Mouse (Mus musculus): Measurements from ENCODE around the gene Fzd7.
"Not testable (repeated sequence)": the region's sequence is repeated elsewhere in the genome, so short reads cannot be mapped to it uniquely, and the experiment has no call there.

Fzd7 gene

DNA sequence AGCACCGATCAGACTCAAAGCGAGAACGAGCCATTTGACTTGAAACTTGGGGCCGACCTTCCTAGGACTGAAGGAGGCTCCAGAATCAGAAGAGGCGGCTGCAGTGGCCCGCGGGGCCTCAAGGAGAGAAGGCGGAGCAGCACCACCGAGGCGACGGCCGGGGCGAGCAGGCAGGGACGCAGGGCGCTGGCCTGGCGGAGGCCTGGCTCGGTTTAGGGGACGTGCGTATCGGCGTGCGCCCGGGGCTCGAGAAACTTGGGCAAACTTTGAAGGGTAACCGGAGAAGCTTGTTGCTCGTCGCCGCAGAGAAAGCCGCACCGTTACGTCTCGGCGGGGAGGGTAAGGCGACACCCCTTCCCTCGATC is at the start of gene Fzd7:
Gene Fzd7 (plus strand): TSS at position 94 of the 365 bp plus-strand sequence.
- no peak for DNase-seq (ENCODE audit: low read depth)

DNA sequence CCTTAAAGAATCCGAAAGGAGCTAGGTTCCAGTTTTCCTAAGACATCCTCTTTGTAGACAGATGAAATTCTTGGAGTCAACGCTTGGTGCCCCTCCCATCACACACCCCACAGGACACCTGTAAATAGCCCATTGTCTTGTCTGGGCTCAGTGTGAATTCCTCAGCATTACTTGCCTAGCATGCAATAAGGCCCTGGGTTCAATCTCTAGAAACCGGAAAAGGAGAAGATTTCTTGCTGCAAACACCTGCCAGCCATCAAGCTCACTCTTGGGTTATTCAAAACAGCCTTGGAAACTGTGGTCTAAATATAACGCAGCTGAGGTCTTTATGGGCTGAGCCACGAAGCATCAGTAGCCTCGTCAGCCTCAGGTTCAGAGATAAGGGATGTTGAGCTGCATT is 48.9 kb upstream of the Fzd7 start:
- no peak for DNase-seq (ENCODE audit: low read depth)

DNA sequence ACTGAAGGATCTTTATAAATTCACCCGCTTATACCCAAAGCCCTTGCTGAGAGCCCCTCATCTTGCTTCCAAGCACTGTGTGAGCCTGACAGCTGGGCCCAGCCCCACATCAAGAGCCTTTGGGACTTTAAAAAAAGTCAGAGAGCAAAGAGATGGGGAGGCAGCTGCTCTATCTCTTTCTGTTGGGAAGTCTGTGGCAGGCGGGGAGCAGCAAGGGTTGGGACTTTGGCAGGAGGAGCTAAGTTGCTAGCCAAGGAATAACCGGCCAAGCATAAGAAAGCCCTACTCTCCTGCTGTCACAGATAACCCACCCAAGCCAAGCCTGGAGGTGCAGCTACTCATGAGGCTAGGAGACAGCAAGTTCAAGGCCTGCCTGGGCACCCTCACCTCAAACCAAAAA is 48.2 kb upstream of the Fzd7 start:
- no peak for DNase-seq (ENCODE audit: low read depth)

DNA sequence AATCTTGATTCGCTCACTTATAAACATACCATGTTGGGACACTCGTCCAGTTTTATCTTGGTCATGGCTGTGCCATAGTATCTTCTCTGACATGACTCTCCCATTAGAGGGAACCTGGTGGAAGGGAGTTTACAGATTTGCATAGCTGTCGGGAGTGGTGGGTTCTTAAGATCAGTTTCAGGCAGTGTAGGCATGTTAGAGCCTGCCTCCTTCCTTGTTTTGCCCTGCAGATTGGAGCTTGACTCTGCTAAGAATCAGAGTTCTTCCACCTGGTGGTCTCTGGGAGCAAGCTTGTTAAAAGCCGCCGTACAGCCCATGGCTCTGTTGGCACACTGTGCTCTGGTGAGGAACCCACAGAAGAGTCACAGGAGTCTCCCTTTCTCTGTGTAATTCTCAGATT is 47.0 kb upstream of the Fzd7 start:
- DNase-seq (ENCODE audit: low read depth), result no peak

DNA sequence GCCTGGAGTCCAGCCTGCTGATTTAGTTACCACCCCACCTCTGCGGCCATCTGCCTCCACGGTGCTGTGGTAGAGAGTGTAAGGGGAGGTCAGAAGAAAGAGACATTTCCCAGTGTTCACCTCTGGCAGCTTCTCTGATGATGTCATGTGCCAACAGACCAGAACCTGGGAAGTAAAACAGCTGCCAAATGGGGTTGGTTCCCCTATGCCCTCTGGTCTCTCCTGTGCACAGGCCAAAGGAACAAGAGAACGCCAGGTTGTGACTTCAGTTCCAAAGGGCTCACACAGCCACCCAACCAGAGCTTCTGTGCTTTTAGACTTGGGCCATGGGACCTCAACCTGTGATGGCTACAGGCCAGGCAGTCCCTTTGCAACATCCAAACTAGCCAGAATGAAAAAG is 45.9 kb upstream of the Fzd7 start:
- no peak for DNase-seq (ENCODE audit: low read depth)

DNA sequence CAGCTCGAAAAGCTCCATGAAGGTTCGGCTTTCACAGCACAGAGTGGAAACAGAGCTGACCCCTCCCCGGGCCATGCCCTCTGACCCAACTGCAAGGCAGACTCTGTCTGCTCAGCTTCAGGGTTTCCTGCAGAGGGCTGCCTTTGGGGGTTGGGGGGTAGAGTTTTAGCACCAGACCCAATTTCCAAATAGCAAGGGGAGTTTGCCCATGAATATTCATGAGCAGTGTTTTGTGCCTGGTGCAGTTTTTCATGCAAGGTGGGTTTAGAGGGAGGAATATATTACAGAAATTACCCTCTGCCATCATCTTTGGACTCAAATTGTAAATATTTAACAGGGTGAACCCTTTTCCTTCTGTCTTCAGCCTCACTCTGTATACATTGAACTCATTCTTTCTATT is 44.3 kb upstream of the Fzd7 start:
- DNase-seq (ENCODE audit: low read depth), result no peak

DNA sequence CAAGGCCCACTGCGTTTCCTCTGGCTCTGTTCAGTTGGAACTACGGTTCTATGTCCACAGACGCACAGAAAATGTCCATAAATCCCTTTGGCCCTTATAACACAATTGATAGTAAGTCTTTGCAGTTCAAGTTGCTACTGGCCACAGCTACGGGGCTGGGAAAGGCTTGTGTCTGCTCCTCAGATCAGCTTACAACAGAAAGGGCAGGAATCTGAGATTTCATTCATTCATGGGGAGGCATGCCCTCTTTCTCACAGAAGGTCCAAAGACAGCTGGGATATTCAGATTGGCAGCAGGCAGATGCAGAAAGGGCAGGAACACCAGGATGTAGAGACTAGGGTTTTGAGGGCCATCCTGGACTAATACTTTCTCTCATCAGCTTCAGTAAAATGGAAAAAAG is 43.9 kb upstream of the Fzd7 start:
- DNase-seq (ENCODE audit: low read depth), result no peak

DNA sequence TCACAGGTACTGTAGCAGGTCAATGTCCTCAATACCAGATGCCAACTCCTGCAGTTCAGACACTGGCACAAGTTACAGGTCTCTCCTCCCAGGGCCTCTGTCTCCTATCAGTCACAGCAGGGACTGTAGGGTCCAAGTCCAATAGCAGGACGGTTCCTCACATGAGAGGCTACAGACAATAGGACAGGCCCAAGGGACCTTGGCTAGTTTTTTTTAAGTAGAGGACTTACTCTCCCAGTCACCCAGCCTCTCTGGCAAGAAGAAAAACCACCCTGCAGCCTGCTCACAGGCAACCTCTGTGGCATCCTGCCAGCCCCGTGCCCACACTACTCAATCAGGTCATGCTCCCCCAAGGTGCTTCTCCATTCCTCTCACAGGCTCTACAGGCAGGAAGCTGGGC is 43.0 kb upstream of the Fzd7 start:
- no peak for DNase-seq (ENCODE audit: low read depth)

DNA sequence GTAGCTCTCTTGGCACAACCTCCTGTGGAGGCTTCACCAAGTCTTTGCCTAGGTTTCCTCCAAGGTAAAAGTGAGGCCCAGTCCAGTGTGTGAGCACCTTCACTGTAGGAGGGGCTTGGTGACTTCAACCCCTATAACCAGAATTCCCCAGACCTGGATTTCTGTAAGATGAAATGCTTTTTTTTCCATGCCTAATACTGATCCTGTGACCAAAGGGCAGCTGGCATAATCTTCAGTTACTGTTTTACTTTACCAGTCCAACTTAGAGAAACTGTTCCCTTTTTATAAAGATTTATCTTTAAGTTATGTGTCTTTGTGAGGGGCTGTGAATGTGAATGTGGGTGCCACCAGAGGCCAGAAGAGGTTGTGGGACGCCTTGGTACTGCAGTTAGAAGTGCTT is 42.3 kb upstream of the Fzd7 start:
- no peak for DNase-seq (ENCODE audit: low read depth)

DNA sequence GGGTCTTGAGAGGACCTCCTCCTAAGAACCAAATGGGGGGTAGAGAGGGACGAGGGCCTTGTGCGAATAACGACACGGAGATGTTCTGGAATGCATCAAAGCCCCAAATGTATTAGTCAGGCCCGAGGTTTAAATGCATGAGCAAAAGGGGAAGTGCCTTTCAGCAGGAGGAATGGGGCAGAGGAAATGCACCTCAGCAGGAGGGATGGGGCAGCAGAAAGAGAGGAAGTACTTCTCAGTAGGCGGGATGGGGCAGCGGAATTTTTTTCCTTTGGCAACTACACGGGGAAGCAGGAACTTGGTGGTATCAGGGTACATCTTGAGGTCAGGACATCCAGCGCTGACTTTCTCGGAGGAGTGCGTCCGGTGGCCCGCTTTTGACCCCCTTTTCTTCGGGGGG is 39.5 kb upstream of the Fzd7 start:
- DNase-seq (ENCODE audit: low read depth), result not testable (repeated sequence)

DNA sequence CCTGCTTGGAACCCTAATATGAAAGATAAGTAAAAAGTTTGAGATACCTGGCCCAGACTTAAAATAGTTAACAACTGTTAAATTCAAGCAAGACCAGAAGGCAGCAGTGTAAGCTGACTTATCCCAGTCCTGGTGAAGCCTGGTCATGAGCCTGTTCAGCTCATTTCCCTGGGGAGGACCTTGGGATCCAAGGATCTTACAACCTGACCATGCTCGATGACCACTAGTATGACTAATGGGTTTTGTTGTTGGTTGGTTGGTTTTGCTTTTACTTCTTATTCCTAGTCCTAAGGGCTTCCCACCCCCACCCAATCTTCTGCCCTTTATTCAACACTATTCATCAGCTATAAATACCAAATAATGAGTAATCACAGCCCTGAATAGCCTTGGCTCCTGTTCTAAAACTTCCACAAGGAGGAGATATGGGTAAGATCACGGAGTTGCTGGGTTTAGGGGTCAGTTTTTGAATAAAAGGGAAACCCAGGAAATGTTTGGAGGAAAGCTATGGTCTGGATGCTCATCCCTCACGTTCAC is 38.0 kb upstream of the Fzd7 start:
- peak; percentile 81 for DNase-seq (ENCODE audit: low read depth)

DNA sequence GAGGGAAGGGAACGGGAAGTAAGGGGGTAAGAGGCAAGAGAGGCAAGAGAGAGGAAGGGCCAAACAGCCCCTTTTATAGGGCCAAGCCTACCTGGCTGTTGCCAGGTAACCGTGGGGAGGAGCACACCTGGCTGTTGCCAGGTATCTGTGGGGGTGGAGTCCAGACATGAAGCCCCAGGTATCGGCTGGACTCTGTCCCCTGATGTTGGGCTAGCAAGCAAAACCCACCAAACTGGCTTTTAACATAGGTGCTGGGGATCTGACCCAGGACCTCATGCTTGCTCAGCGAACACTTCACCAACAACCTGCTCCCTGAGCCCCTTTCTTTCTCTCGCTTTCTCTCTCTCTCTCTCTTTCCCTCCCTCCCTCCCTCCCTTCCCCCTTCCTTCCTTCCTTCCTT is 37.0 kb upstream of the Fzd7 start:
- DNase-seq (ENCODE audit: low read depth), result no peak

DNA sequence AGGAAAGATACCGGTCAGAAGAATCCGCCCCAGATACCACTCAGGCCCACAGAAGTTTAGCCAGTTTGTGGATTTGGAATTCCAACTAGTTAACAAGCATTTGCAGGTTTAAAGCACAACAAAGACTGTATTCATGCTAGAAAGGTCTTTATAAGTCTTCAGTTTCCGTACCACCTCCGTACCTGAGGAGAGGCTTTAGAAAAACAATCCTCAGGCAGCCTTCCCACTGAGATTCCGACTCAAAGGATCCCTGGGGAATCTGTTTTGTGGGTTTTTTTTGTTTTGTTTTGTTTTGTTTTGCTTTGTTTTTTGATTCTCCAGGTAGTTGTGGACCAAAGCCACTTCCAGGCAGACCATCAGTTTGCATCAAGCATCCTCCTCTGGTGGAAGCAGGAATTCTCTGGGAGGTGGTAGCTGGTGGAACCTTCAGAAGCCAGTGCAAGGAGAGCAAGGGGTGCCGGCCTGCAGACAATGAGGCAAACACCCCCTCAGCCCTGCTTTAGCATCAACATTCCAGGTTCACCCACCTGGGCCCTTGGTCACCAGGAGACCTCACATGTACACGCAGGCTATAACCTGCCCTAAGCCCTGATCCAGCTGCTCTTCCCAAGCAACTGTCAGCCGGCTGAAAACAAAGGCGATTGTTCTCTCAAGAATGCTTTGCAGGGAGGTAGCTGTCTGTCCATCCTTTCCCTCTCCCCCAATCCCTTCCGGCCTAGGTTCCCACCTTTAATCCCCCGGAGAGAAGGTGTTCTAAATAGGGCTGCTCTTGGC is 33.5 kb upstream of the Fzd7 start:
- DNase-seq (ENCODE audit: low read depth), result no peak

DNA sequence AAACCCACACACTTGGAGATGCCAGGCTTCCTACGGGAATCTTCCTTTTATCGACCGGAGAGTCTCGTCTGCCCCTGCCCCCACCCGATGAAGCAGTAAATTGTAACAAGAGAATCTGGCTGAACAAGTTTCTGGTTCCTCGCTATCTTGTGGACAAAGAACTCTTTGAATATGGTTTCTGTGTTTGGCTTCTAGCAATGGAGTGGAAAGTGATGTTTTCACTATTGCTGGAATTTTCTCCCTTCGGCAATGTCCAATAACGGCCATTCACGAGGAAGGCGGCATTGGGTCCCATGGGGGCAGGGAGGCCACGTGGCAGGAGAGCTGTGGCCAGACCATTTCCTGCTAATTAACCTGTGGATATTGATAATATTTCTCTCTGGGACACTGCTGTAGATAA is 32.8 kb upstream of the Fzd7 start:
- no peak for DNase-seq (ENCODE audit: low read depth)

DNA sequence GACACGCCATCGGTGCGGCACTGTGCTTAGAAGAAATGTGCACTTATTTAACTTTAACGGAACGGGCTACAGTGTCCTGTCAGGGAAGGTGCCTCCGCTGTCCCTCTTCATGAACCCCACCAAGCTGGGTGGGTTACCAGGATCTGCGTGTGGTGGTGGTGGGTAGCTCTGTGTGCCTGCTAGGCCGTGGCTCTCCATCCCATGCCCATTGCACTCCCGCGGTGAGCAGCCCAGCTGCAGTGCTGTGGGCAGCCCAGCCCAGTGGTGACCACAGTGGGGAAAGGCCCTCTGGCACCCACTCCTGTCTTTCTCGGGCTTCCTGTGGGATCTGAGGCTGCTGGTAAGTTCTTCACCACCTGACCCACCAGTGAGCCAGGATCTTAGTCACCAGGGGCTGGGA is 31.3 kb upstream of the Fzd7 start:
- no peak for DNase-seq (ENCODE audit: low read depth)

DNA sequence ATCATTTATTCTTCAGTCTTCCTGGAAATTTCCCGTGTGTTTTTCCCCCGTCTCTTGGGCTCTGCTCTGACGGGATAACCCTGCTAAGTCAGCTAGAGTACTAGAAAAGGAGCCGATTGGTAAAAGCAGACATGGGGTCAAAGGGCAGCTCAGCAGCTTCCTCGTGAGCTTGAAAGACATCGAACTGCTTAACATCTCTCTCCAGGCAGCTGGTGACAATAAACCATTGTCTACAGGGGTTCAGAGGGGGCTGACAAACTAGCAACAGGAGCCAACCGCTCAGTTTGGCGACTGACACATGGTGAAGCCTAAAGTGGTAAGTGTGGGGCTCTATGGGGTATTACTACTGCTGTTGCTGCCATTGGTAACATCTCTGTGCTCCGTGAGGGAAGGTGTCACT is 30.6 kb upstream of the Fzd7 start:
- DNase-seq (ENCODE audit: low read depth), result no peak

DNA sequence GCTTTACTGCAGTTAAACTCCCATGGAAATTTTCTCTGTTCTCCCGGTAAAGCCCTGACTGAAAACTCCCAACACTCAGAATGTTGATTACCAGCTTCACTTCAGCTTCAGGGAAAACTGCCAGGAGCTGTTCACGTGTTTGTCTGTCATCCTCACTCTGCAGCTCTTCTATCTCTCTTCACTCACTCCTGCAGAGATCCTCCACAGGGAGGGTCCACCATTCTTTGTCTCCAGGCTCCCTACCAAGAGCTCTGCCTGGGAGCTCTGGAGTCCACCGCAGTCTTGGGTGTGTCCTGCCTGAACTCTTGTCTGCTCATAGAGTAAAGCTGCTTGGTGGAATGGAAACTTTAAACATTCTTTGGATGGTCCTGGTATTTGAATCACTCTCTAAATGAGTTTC is 25.4 kb upstream of the Fzd7 start:
- peak; percentile 55 for DNase-seq (ENCODE audit: low read depth)

DNA sequence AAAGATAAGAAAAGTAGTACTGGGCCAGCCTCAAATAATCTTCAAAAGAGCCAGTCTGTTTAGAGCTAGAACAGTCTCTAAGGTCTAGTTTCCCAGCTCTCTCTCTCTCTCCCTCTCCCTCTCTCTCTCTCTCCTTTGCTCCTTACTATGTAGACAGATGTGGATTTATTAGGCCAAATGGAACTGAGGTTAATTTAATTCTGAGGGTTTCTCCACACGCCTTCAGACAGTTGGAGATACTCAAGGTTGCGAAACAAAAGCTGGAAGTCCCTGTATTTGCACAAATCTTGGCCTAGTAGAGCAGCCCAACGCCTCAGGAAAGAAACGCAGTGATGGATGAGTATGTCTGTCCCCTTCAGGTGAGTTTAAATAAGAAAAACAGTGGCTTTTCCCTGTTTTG is 24.4 kb upstream of the Fzd7 start:
- peak; percentile 35 for DNase-seq (ENCODE audit: low read depth)

DNA sequence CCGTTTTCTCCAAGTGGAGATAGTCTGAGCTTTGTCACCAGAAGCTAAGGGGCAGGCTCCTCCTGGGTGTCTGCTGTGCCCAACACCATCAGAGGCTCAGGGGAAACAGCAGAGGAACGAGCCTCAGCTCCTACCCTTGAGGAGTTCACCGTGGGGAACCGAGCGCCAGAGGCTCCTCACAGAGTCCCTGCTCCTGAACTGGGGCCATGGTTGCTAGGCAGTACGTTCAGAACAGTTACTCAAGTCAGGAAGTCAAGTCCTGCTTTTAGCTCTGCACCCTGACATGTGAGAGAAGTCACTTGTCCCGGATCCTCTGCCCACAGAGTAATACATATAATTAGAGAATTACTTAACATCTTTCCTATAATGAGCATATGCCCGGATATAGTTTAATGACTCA is 23.3 kb upstream of the Fzd7 start:
- no peak for DNase-seq (ENCODE audit: low read depth)

DNA sequence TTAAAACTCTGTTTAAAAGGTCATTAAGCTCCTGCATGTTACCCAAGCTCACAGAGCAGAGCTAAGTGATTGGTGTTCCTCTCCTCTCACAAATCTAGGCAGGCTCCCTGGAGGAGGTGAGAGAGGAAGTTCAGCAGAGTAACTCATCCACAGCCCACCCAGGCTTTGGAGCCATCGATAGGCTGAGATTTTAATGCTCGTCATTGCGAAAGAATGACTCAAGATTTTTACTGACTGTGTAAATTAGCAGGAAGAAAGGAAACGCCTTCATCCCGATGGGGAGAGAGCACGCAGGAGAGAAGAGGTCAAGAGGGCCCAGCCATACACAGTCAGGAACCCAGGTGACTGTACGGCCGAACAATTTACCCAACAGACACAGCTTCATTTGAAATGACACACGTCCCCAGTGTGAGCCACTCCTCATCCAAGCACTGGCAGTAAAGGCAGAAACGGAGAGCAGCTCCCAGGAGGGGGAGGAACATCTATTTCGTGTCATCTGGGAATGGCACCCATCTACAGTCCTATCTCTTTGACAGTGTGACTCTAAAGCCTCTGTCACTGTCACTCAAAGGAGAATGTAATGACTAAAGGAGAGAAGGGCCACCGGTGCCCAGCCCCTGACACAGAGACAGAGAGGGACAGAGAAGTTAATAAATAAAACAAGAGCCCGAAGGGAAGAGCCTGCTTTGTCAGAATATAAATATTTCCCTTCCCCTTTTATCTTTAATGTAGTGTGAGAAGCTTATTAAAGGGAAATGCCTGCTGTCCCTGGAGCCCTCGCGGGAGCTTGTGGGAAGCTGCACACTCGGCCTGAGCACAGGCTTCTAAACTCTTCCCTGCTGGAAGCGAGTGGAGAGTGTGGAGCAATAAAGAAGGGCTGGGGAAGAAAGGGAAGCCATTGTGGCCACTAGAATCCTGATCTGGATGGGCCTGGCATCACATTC is 17.3 kb upstream of the Fzd7 start:
- peak; percentile 53 for DNase-seq (ENCODE audit: low read depth)

DNA sequence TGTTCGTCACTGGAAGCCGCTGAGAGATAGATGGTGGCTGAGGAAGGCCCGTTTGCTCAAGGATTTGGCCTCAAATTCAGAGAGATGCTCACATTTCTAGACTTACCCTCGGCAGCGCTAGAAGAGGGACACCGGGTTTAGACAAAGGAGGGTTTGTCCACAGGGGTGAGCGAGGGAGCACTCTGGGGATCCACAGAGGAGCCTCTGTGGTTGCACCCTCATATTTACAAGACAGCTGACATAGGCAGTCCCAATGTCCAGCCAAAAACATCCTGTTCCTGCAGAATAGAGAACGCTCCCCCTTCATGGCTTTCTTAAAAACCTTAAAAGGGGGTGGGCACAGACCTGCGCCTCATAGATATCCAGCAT is 16.6 kb upstream of the Fzd7 start:
- no peak for DNase-seq (ENCODE audit: low read depth)

DNA sequence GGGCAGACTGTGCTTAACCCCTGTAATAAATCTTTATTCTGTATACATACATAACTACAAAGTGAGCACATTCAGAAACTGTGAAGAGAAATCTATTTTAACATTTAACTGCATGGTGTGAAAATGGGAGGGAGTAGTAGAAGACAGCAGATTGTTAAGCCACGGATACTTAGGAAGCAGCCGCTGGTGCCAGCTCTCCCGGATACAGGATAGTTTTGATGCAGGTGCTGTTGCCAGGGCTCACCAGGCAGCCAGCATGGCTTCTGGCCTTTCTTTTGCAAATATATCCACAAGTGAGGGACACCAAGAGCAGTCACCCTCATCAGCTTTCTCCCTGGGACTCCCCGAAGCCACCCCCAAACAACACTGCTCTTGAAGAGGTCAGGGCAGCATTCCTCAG is 13.1 kb upstream of the Fzd7 start:
- DNase-seq (ENCODE audit: low read depth), result no peak

DNA sequence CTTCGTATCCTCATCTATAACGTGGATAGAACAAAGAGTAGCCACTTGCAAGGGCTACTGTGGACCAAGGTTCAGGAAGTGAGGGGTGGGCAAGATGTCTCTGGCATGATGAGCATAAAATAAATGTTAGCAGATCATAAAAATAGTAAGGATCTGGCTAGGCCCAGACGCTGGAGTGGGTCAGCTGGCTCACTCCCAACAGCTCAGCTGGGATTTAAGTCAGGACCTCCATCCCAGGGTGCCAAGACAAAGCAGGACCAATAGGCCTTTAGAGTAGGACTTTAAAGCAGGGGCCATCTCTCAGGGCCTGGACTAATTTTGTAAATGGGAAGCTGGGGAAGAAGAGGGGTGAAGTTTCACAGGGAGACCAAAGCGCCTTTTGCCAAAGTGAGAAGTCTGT is 11.5 kb upstream of the Fzd7 start:
- DNase-seq (ENCODE audit: low read depth), result no peak
